Mouse (Mus musculus) testis, adult 2 months (tissue): ENCODE measurements around the gene Zfp692.

Experiments
- CTCF ChIP-seq: fragments of 200-500 bp; IDR thresholded peaks from 2 replicates; pipeline ENCODE4 v1.5.1; 2012; ENCODE audit warnings: low read depth, mild to moderate bottlenecking, inconsistent platforms, low read length, moderate library complexity; ENCODE audit not compliant: control insufficient read depth, insufficient read depth, insufficient replicate concordance
- POLR2A ChIP-seq: fragments of 200-500 bp; IDR thresholded peaks from 2 replicates; pipeline ENCODE4 v1.6.1; 2012; ENCODE audit warnings: low read depth, mild to moderate bottlenecking, inconsistent platforms, low read length, moderate library complexity; ENCODE audit not compliant: control insufficient read depth

GRCm38 (mm10) chr11:58329906-58330275 is 23.0 kb downstream of the Zfp692 start:
- TF ChIP-seq POLR2A (no peak), CTCF (no peak)
